Mouse (Mus musculus) spleen, postnatal 10 days (tissue): ENCODE measurements at regions not wholly inside any gene's neighbourhood (a gene's known extent, or its start where the extent isn't known, plus 50 kb on each side); places are given as distances from the start of the nearest gene placed in this dataset.

Experiments used
- DNase-seq, 2 experiments: peaks; one replicate each; pipeline ENCODE4 v3.0.0; 2021 to 2022; ENCODE audit warnings: low spot score in 2 of 2

DNA sequence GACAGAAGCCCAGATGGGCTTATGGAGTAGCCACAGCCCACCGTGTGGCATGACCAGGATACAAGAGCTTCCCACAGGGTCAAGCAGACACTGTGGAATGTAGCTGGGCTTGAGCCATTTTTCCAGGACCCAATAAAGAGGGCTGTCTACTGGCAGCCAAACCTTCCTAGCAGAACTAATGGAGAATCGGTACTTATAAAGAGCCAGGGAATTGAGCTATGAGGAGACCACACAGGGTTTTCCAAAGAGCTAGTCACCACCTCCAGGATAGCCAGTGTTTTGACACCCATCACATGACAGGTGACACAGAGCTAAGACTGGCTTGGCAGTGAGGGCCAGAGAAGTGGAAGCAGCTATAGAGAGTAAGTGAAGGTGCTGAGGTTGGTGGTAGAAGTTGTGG is 149.9 kb downstream of the Map2k4 start:
- no peak for DNase-seq

DNA sequence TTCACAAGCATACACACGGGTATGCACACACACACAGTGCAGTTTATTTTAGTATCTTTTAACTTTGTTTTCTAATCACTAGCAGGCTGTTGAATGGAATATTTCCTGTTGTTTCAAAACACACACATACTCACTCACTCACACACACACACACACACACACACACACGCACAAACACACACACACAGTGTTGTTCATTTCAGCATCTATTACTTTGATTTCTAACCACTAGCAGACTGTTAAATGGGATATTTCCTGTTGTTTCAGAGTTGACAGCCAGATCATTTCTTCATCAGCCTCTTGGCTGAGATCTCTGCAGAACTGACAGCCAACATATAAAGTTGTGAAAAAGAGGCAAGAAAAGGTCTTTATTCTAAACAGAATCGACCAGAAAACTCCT is 150.9 kb downstream of the Map2k4 start:
- no peak for DNase-seq

DNA sequence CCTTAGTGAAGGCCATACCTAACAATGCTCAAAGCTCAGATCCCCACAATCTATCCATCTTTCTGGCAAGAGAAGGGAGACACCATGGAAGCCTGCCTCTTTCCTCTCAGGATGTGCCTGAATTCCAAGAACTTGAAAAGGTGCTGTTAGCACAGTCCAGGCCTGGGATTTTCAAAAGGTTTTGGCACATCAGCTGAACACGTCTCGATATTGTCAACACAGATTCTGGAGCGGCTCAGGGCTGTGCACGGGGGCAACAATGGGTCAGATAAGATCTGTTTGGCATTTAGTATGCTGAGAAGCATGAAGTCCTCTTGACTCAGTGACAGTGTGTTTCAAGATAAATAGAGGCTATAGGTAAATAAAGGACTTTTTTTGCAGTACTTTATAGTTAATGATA is 152.8 kb downstream of the Map2k4 start:
- no peak for DNase-seq

DNA sequence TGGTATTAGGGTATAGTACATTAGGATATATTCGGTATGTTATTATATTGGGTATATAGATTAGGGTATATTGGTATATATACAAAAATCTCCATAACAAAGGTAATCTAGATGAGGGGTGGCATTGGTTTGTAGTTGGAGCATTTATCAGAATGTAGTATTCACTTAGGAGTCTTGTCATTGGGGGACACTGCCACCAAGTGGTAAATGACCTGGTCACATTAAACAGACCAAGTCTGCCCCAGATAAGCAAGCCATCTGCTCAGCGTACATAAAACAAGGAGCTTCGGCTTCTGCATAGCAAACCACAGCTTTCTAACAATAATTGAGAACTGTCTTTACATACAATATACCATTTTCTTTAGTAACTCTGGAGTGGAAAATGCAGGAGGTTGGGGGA is 156.9 kb downstream of the Map2k4 start:
- DNase-seq, result no peak

DNA sequence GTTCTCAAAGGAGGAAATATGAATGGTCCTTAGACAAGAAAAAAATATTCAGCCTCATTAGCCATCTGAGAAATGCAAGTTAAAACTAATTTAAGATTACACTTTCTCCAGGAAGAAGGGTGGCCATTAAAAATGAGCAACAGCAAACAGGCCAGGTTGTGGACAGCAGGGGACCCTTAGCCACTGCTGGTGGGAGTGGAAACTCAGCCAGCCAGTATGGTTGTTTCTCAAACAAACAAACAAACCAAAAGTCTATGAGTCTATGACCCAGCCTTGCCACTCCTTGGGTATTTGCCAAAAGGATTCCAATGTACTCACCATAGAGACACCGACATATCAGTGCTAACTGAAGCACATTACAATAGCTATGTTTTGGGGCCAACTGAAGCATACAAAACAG is 157.7 kb downstream of the Map2k4 start:
- DNase-seq, result no peak

DNA sequence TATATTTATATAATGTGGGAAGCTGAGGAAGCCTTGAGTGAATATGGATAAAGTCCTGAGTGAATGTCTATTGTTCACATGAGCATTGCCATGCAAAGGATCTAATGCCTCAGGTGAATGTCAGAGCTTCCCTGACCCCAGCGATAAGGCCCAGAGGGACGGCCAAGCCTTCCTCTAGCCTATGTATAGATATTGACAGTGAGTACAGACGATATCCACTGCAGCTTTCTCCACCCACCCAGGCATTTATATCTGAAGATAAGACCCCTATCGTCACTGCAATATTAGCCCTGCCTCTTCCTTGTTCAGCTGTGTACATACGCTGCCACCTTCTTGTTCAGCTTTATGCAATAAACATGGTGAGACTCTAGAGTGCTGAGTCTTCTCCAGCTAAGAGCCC is 158.8 kb downstream of the Map2k4 start:
- no peak for DNase-seq

DNA sequence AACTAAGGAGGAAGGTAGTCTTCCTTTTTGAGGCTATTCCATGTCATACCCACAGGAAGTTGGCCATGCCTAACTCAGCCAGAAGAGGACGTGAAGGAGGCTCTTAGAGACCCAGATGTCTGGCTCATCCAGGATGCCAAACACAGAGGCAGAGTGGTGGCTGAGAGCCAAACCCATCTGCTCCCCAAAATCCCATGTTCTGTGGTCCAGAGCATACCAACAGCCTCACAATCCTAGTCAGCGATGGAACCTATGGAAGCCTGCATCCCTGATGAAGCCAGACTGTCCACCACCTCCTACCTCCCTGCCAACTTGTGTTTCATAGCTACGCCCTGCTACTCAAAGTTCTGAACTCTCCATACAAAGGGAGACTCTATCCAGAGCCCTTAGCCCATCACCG is 169.1 kb downstream of the Map2k4 start:
- DNase-seq, result no peak

DNA sequence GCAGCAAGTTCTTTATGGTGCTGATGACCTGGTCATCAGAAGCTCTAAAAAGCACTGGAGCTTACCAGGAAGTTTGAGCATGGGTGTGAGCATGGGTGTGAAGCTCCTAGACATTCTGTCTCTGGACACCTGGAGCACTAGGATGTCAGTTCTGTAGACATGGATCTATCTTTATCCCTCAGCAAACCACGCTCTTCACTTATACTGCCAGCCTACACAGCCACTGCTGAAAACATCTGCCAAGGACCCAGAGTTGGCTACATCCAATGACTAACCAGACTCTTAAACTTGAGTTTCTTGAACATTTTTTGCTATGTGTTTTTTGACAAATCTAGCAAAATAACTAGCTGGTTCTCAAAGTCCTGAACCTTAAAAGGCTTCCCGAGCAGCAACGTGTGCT is 177.6 kb downstream of the Map2k4 start:
- DNase-seq, result no peak

DNA sequence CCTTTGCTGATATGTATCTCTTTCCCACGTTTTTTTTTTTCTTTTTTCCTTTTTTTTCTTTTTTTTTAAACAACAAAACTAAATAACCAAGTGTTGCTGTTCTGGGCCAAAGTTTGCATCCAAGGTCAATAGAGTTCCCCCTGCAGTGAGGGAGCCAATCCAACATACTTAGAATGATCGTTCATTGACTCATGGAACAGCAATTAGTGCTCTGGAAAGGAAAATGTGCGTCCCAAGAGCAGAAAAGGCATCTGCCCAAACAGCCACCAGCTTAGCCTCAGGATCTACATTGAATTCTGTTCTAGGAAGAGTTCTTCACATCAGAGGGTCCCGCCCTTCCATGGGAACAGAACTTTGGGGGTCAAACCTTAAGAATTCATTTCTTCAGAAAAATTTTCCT is 179.0 kb downstream of the Map2k4 start:
- DNase-seq, result no peak

DNA sequence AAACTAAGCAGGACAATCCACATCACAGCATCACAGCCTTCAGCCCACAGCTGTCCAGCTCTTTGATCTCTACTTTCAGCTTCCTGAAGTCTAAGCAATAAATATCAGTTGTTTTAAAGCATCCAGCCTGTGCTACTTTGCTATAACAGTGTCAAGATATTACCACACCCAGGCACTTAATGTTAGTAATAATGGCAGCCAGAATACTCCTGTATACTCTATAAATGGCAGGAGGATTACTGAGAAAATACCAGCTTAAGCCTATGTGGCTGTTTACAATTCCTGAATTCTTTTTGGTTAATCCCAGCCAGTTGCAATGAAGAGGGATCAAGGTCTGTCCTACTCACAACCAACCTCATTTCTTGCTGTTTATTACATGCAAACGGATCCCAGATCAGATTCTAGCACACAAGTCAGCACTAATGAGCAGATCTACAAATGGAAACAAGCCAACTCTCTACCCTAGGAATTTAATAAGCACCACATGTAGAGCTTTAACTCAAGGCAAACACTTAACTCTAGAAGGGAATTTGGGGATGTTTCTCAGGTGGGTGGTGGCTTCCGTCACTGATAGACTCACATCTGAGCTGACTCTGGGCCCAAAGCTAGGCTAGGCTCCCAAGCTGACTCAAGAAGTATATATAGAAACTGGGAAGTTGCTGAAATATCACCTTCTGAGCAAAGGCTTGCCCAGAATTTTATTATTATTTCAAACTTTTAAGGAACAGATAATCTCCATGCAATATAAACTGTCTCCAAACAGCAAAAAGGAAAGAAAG is 190.6 kb downstream of the Map2k4 start:
- no peak for DNase-seq

DNA sequence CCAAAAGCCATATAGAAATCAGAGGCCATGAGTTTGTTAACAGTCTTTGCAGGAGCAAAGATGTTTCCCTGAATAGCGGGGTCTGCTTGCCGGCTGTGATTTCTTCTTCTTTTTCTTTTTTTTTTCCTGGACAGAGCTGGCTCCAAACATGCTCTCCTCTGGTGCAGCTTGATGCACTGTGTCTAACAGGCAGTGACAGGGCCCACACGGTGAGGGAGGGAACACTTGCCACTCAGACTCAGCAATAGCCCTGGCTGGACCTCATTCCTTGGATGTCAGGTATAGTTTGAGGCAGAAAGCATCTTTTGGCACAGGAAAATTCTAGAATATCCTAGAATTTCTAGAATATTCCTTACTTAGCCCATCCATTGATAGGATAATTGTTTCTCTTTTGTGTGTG is 199.6 kb downstream of the Map2k4 start:
- DNase-seq, result no peak

DNA sequence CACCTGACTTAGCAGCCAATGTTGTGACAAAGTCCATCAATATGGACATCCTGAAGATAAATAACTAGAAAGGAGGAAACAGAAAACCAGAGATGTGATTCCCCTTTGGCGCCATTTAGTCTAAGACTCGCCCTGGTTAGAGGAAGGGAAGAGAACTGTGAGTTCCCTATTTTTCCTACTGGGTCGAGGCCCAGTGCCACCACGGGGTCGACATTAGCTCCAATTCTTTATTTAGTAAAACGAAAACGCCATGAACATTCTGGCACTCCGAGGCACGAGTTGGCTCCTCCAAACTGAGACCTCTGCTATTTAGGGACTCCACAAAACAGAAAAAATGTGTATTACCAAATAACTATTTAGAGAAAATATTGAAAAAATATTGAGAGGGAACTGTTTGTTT is 220.3 kb downstream of the Map2k4 start:
- DNase-seq, result no peak

DNA sequence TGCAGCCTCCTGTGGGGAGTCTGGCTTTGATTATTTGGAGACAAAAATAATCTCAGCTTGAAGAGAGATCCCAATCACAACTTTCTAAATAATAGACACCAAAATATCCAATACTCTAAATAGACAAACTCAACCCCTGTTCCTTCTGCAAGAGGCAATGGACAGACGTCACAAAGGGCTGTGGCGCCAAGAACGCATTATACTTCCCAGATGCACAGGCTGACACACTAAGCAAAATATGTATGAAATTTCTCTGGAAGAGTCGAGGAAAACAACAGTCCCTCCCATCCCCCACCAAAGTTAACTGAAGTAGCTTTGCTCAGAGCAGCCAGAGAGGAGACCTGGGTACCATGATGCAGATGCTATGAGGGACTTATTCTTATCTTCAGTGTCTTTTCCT is 229.9 kb downstream of the Map2k4 start:
- DNase-seq, result no peak

DNA sequence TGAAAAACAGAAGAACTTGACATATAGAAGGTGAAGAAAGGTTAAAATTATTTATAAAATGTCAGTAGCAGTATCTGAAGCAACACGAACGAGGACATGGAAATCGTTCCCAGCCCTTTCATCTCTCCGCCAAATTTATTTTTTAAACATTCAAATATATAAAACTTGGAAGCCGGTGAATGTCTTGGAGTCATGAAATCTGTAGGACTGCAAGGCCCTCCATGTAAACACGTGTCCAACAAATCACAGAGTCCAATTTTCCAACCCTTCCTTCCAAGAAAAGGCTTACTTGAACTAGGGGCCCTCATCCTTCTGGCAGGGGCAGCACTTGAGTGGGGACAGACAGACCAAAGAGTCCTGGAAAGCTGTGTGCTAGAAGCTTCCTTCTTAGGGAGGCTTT is 237.0 kb downstream of the Map2k4 start:
- no peak for DNase-seq

DNA sequence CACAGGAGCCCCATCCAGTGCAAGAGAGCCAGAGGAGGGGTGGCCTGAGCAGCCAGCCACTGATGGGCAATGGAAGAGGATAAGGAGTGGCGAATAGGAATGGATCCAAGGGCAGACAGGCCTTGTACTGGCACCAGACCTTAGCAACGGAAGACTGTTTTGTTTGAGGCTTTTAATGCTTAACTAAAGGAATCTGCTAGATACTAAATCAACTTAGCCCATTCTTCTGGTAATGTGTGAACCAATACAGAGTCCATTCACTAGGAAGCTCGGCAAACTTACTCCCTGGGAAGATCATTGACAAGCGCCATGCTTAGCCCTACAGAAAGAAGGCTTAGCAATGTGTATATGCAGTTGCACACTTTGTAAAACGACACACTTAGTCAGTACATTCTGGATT is 243.8 kb downstream of the Map2k4 start:
- no peak for DNase-seq

DNA sequence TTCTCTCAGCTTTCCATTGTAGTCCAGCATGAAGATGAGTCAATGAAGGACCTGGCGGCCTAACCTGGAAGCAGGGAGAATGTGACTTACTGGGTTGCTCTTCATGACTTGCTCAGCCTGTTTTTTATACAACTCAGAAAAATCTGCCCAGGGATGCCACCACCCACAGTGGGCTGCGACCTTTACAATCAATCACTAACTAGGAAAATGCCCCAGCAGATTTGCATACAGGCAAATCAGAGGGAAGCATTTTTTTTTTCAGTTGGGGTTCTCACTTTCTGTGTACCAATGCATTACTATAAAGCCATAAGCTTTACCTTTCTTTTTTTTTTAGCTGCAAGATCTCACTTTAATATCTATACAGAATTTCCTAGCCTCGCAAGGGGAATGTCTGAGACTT is 244.5 kb downstream of the Map2k4 start:
- DNase-seq, result no peak

DNA sequence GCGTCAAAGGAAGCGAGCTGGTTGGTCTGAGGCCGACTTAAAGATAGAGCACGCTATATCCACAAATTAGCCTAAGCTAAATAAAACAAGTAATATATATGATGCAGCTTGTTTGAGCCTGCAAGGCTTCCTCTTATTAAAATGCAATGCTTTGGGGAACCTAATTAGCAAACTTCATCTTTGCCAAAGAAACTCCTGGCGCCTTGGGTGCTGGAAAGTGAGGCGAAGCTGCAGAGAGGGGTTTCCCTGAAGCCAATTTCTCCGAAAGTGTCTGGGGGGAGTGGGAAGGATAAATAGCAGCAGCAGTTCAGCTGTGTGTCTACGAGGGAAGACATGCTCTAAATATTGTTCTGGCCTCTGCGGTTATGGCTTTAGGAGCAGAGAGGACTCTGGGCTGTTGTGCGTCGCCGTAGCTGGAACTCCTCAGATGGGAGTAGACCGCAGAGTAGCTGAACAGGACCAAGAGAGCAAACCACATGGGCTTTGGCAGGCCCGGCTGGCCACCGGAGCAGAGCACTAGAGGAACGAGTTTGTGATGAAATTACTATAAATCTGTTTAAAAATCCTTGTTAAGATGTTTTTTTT is 251.0 kb downstream of the Map2k4 start:
- DNase-seq, result no peak

DNA sequence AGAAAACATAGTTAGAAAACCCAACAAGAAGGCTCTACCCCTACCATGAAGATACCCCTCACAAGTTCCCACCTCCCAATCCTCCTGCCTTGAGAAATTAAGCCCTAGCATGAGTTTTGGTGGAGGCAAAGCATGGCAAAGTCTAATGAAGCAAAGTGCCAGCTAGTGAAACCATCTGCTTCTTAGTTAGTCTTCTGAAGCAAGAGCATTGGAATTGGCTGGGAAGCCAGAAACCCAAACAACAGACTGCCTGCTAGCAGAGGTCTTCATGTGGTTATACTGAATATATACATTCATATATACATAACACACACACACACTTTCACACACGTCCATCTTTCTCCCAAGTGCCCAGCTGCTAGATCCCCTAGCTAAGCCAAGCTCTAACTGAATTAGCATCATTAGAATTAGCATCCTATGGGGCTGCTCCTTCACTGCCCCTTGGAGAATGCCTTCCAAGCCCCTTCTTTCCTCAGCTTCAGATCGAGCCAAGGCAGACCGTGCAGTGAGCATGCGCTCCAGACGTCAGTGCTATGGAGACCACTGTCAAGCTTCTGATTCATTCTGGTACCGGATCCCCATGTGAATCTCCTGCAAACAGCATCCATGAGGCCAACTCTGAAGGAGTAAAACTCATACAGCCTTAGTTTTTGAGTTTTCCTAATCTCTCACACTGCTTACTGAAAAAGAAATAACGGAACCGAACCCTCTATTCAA is 252.2 kb downstream of the Map2k4 start:
- DNase-seq, result no peak

DNA sequence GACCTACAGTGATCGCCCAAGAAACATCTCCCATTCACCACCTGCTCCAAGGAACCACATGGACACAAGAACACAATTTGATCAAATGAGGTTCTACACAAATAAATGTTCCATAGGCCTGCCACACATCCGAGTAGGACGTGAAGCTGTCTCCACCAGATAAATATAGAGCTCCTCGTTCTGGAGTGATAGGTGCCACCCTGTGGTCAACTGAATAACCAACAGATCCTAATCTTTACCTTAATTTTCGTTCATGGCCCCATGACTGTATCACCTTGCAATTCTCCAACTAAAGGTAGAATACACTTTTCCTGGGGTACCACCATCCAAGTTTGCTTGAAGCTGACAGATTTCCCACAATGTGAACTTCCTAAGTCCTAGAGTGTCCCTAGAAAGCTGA is 257.4 kb downstream of the Map2k4 start:
- no peak for DNase-seq

DNA sequence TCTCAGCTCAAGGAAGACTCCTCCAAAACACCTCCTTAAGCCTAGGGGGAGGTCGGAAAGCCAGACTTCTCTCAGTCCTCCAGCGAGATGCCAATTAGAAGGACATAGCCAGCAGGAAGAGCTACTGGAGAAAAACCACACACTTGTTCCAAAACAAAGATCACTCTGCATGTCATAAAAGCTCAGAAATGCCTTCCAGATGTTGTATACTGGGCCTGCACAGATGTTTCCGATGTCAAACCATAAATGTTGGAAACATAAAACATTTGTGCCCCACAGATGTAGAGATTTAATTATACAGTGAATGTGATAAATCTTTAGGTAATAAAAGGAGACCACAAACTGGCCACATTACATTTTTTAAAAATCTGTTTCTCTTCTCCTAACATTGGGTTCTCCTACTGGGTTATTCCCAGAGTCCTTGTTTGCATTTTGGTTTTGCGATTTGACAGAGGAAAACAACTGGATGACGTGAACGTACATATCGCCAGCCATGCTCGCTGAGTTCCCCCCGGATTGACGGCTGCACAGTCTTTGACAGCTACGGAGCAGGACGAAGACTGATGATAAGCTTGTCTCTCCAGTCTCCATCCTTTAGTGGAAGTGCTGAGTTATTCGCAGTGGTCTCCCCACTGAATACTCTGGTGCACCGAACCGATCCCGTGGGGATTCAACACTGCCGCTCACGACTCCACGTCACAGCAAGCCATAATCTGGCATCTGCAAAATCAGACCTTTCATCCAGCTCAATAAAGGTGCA is 235.5 kb upstream of the Myocd start:
- no peak for DNase-seq

DNA sequence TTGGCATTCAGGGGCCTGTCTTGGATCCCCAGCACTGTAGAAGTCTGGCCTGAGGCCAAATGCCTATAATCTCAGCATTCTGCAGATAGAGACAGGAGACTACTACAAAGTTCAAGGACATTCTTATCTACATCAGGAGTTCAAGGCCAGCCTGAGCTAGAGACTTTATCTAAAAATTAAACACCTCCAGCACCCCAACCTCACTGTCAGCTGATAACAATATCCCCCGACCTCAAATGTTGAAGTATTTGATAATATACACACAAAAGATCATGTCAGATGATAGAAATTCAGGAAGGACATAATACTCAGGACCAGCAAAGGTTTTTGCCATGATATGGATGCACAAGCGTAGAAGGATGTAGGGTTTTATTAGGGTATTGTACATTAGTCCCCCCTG is 228.2 kb upstream of the Myocd start:
- DNase-seq, result no peak

DNA sequence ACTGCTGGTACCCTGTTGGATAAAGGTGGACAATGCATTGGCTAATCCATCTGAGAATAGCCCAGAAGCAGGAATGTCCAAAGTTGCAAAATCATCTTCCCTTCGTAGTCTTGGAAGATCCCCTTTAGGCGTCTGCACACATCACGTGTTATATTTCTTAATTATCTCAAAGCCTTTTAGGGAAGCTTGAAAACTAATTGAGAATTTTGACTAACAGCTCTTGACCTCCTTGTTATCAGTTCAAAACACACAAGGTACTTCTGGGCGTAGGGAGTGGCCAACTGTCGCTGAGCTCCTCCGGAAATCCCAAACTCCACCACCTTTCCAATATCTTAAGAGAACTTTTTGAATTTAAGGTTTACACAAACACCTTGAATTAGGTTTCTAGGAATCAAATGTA is 227.6 kb upstream of the Myocd start:
- DNase-seq, result no peak

DNA sequence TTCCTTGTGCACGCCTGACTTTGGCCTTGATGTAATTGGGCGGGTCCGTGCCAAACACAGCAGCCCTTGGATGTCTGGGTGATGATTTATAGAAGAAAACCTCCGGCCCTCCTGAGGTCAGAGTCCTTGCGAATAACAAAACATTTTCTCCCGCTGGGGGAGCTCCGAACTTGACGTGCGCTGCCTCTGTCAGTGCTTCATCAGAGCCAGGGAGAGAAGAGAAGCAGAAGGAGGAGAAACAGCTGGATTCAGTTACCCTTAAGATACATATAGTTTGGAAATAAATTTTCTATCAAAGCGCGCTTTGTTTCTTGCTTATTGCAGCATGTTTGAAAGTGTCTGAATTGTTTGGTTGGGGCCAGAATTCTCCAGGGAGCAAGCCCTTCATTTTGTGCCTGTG is 225.2 kb upstream of the Myocd start:
- no peak for DNase-seq
